Mouse (Mus musculus) cerebral cortex, adult 2 months (tissue): ENCODE measurements around the gene Fgf18.

Experiments
- WGBS: fragments of 180-500 bp; shearing (Covaris S2); methylation state at CpG from one replicate; pipeline ENCODE4 v1.1.7; 2018; 5-methylcytosine and 5-hydroxymethylcytosine counted together

The Fgf18 gene

GRCm38 (mm10) chr11:33147171-33147571 lies at the start of gene Fgf18:
Gene Fgf18, minus strand, starts transcription at chr11:33147400.
- under 1% methylated on average over 30 of the region's 53 CpGs for WGBS

- WGBS: 11% methylated on average over 24 of the region's 24 CpGs
These were observed 49.4 kb upstream of the Fgf18 start for GRCm38 (mm10) chr11:33196447-33197132.

- 11% methylated on average over 25 of the region's 25 CpGs for WGBS
These were observed 48.6 kb upstream of the Fgf18 start for GRCm38 (mm10) chr11:33195531-33196446.

GRCm38 (mm10) chr11:33195061-33195460 lies 47.9 kb upstream of the Fgf18 start:
- 63% methylated on average over 7 of the region's 7 CpGs for WGBS

- WGBS: 11% methylated on average over 12 of the region's 12 CpGs
These were observed 46.5 kb upstream of the Fgf18 start for GRCm38 (mm10) chr11:33193695-33194094.

- 94% methylated on average over 3 of the region's 3 CpGs for WGBS
These were observed 34.6 kb upstream of the Fgf18 start for GRCm38 (mm10) chr11:33181804-33182203.

- WGBS: 28% methylated on average over 18 of the region's 18 CpGs
These were observed 33.5 kb upstream of the Fgf18 start for GRCm38 (mm10) chr11:33180701-33181116.

GRCm38 (mm10) chr11:33179802-33180201 lies 32.6 kb upstream of the Fgf18 start:
- 74% methylated on average over 1 of the region's 1 CpGs for WGBS

- WGBS: 35% methylated on average over 20 of the region's 20 CpGs
These were observed 29.5 kb upstream of the Fgf18 start for GRCm38 (mm10) chr11:33176525-33177245.

GRCm38 (mm10) chr11:33175768-33176167 lies 28.6 kb upstream of the Fgf18 start:
- 80% methylated on average over 3 of the region's 3 CpGs for WGBS

- 23% methylated on average over 9 of the region's 9 CpGs for WGBS
These were observed 23.3 kb upstream of the Fgf18 start for GRCm38 (mm10) chr11:33170489-33170888.

- WGBS: 5% methylated on average over 49 of the region's 49 CpGs
These were observed 15.9 kb upstream of the Fgf18 start, which contains the start of gene Npm1 for GRCm38 (mm10) chr11:33162998-33163506. Gene Npm1, minus strand, starts transcription at chr11:33163206.

- 3% methylated on average over 53 of the region's 53 CpGs for WGBS
These were observed 15.2 kb upstream of the Fgf18 start for GRCm38 (mm10) chr11:33162211-33162997.

GRCm38 (mm10) chr11:33159741-33160140 lies 12.5 kb upstream of the Fgf18 start:
- 92% methylated on average over 3 of the region's 3 CpGs for WGBS

- WGBS: 73% methylated on average over 2 of the region's 2 CpGs
These were observed 10.4 kb upstream of the Fgf18 start for GRCm38 (mm10) chr11:33157453-33158196.

- 86% methylated on average over 4 of the region's 4 CpGs for WGBS
These were observed 9.3 kb upstream of the Fgf18 start for GRCm38 (mm10) chr11:33156436-33157015.

- 81% methylated on average over 3 of the region's 3 CpGs for WGBS
These were observed 7.3 kb upstream of the Fgf18 start for GRCm38 (mm10) chr11:33154459-33154858.

- WGBS: 77% methylated on average over 1 of the region's 1 CpGs
These were observed 5.8 kb upstream of the Fgf18 start for GRCm38 (mm10) chr11:33152997-33153396.

GRCm38 (mm10) chr11:33151780-33152145 lies 4.6 kb upstream of the Fgf18 start:
- WGBS: 76% methylated on average over 4 of the region's 4 CpGs
